Mouse (Mus musculus) stomach, postnatal 0 days (tissue): ENCODE data around the gene Nek8. TPM values are rescaled to one million over a fixed set of nuclear protein-coding genes. Genes with fewer than 3 reads are reported as not detected.

ENCODE experiments used
- ATAC-seq: fragments of 200-750 bp; cut with Nextera tagmentation; 2 replicates; pipeline ENCODE4 v1.8.0; 2017; ENCODE audit not compliant: low FRiP score, low TSS enrichment
- DNase-seq: peaks from one replicate; pipeline ENCODE4 v3.0.0-alpha.2; 2016; ENCODE audit warnings: low spot score
- H3K27ac ChIP-seq: fragments of 300-500 bp; sonication (generic); replicated peaks from 2 replicates; pipeline ENCODE4 v1.5.1; 2014; ENCODE audit warnings: mild to moderate bottlenecking, control low read depth
- H3K27me3 ChIP-seq: fragments of 300-500 bp; sonication (generic); 2 replicates; pipeline ENCODE4 v1.6.1; 2014; ENCODE audit warnings: low read length; ENCODE audit not compliant: control insufficient read depth, insufficient read depth
- H3K36me3 ChIP-seq: fragments of 300-500 bp; sonication (generic); 2 replicates; pipeline ENCODE4 v1.6.1; 2014; ENCODE audit warnings: low read length, mixed read lengths; ENCODE audit not compliant: control insufficient read depth, insufficient read depth
- H3K4me1 ChIP-seq: fragments of 300-500 bp; sonication (generic); replicated peaks from 2 replicates; pipeline ENCODE4 v1.6.1; 2014; ENCODE audit warnings: antibody characterized with exemption; ENCODE audit not compliant: control insufficient read depth, insufficient read depth
- H3K4me2 ChIP-seq: fragments of 300-500 bp; sonication (generic); replicated peaks from 2 replicates; pipeline ENCODE4 v1.6.1; 2014; ENCODE audit warnings: low read depth, mild to moderate bottlenecking, control low read depth, moderate library complexity
- H3K4me3 ChIP-seq: fragments of 300-500 bp; sonication (generic); 2 replicates; pipeline ENCODE4 v1.5.1; 2014; ENCODE audit warnings: low read depth, low read length, control low read depth
- H3K9ac ChIP-seq: fragments of 300-500 bp; sonication (generic); 2 replicates; pipeline ENCODE4 v1.6.1; 2014; ENCODE audit warnings: mild to moderate bottlenecking, low read length, control low read depth, mixed read lengths
- H3K9me3 ChIP-seq: fragments of 300-500 bp; sonication (generic); 2 replicates; pipeline ENCODE4 v1.6.1; 2016; ENCODE audit warnings: low read length; ENCODE audit not compliant: control insufficient read depth
- CTCF ChIP-seq: IDR thresholded peaks from 2 replicates; pipeline ENCODE4 v1.5.1; 2016; ENCODE audit warnings: antibody characterized with exemption, low read depth, mild to moderate bottlenecking, moderate library complexity
- EP300 ChIP-seq: optimal IDR thresholded peaks from 2 replicates; pipeline ENCODE3; 2016; ENCODE audit warnings: antibody characterized with exemption
- WGBS: fragments of 180-500 bp; shearing (Covaris S2); extraction: QIAGEN DNeasy Blood & Tissue Kit; methylation state at CpG from one replicate; pipeline ENCODE4 v1.1.7; 2014; 5-methylcytosine and 5-hydroxymethylcytosine counted together
- polyA plus RNA-seq: library from polyadenylated mRNA; unstranded; fragments of >200 nt; fragmentation: Nextera tagmentation; extraction: Ambion mirVana; gene quantifications from 2 replicates; pipeline ENCODE4 v1.2.1, GENCODE M21; 2015

Gene Nek8
- polyA plus RNA-seq, 1 experiment from 2014 or later, result 6.4 TPM

GRCm38 (mm10) chr11:78179438-78179999 is 3.0 kb upstream of the Nek8 start:
- Histone ChIP-seq H3K9me3 (no peaks in the 10 kb centered on the region), H3K4me1 (no peaks in the 10 kb centered on the region), H3K36me3 (peaks cover 3% of the 10 kb centered on the region; the same call in 1 of the 2 replicates), H3K27ac (peak overlapping the region; percentile 97), H3K9ac (no peak overlapping the region; the same call in 1 of the 2 replicates), H3K4me3 (peak overlapping the region; percentile 58), H3K4me2 (peak overlapping the region; percentile 95), H3K27me3 (no peaks in the 10 kb centered on the region)
- DNase-seq (no peak), ATAC-seq (no peak)
- WGBS, result 31% methylated on average over 8 of the region's 8 CpGs
- no peak for TF ChIP-seq EP300
- TF ChIP-seq CTCF, result no peak

GRCm38 (mm10) chr11:78178859-78179437 is 2.5 kb upstream of the Nek8 start:
- Histone ChIP-seq H3K4me2 (peak overlapping the region; percentile 95), H3K9ac (peak overlapping the region; percentile 61), H3K4me1 (no peaks in the 10 kb centered on the region), H3K36me3 (peaks cover 3% of the 10 kb centered on the region; the same call in 1 of the 2 replicates), H3K27ac (peak overlapping the region; percentile 97), H3K9me3 (no peaks in the 10 kb centered on the region), H3K4me3 (peak overlapping the region; percentile 58), H3K27me3 (no peaks in the 10 kb centered on the region)
- ATAC-seq, result no peak
- 2% methylated on average over 29 of the region's 29 CpGs for WGBS
- peak; percentile 76 for DNase-seq
- 0 out of 2 replicates have a peak, but pooled peaks have one; percentile 10 for TF ChIP-seq CTCF
- no peak for TF ChIP-seq EP300

- Histone ChIP-seq H3K9ac (peak overlapping the region; percentile 67), H3K4me2 (peak overlapping the region; percentile 95), H3K4me1 (no peaks in the 10 kb centered on the region), H3K27me3 (no peaks in the 10 kb centered on the region), H3K9me3 (no peaks in the 10 kb centered on the region), H3K36me3 (peaks cover 3% of the 10 kb centered on the region; the same call in 1 of the 2 replicates), H3K4me3 (peak overlapping the region; percentile 58), H3K27ac (peak overlapping the region; percentile 97)
- ATAC-seq (peak; percentile 86), DNase-seq (peak; percentile 95)
- TF ChIP-seq EP300 (no peak), CTCF (peak; percentile 99)
- WGBS, result under 1% methylated on average over 75 of the region's 84 CpGs
Observed at GRCm38 (mm10) chr11:78177903-78178858, 1.7 kb upstream of the Nek8 start.

- no peaks in the 10 kb centered on the region for H3K27me3 ChIP-seq
- TF ChIP-seq CTCF (no peak), EP300 (peak; percentile 72)
- peak; percentile 73 for DNase-seq
- peak overlapping the region; percentile 58 for H3K4me3 ChIP-seq
- H3K27ac ChIP-seq, result peak overlapping the region; percentile 97
- 0% methylated on average over 10 of the region's 10 CpGs for WGBS
- no peaks in the 10 kb centered on the region for H3K4me1 ChIP-seq
- H3K9ac ChIP-seq, result peak overlapping the region; percentile 67
- peak overlapping the region; percentile 95 for H3K4me2 ChIP-seq
- no peaks in the 10 kb centered on the region for H3K9me3 ChIP-seq
- H3K36me3 ChIP-seq, result peaks cover 3% of the 10 kb centered on the region; the same call in 1 of the 2 replicates
- peak; percentile 59 for ATAC-seq
Observed at GRCm38 (mm10) chr11:78177437-78177836, 962 bp upstream of the Nek8 start.

GRCm38 (mm10) chr11:78176905-78177331 is 443 bp upstream of the Nek8 start:
- ATAC-seq, result peak; percentile 24; the same call in 1 of the 2 replicates
- peak overlapping the region; percentile 97 for H3K27ac ChIP-seq
- H3K4me1 ChIP-seq, result no peaks in the 10 kb centered on the region
- H3K4me2 ChIP-seq, result peak overlapping the region; percentile 95
- no peak for TF ChIP-seq EP300
- no peak for TF ChIP-seq CTCF
- H3K4me3 ChIP-seq, result peak overlapping the region; percentile 58
- peaks cover 2% of the 10 kb centered on the region; the same call in 1 of the 2 replicates for H3K36me3 ChIP-seq
- WGBS, result under 1% methylated on average over 23 of the region's 23 CpGs
- H3K9ac ChIP-seq, result peak overlapping the region; percentile 67
- H3K9me3 ChIP-seq, result no peaks in the 10 kb centered on the region
- peak; percentile 63 for DNase-seq
- no peaks in the 10 kb centered on the region for H3K27me3 ChIP-seq
